Mouse (Mus musculus) erythroblast, embryonic 14.5 days (primary cell): ENCODE results near the gene Mbd3.

Experiments used
- GATA1 ChIP-seq: IDR thresholded peaks from 2 replicates; pipeline ENCODE4 v1.6.1; 2012; ENCODE audit warnings: low read length, inconsistent platforms, mixed read lengths
- TAL1 ChIP-seq: IDR thresholded peaks from 3 replicates; pipeline ENCODE4 v1.6.1; 2012; ENCODE audit warnings: low read length, inconsistent platforms, mixed read lengths

DNA sequence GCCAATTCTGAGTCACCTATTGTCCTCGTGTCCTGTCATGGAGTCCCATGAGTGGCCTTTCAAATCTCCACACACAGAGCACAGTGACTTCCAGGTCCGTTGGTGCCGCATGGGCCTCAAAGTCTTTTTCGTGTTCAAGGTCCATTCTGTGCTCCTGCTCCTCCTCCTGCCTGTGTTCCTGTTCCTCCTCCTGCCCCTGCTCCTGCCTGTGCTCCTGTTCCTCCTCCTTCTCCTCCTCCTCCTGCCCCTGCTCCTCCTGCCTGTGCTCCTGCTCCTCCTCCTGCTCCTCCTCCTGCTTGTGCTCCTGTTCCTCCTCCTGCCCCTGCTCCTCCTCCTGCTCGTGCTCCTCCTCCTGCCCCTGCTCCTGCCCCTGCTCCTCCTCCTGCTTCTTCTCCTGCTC, 31.4 kb downstream of the Mbd3 start:
- no peak for TF ChIP-seq GATA1
- TF ChIP-seq TAL1, result no peak
